Mouse (Mus musculus) heart, embryonic 11.5 days (tissue): Measurements from ENCODE around the gene Zfp219. TPM values are rescaled to one million over a fixed set of nuclear protein-coding genes. Genes with fewer than 3 reads are reported as not detected.
"Not testable (repeated sequence)": the region's sequence is repeated elsewhere in the genome, so short reads cannot be mapped to it uniquely, and the experiment has no call there.

Experiments
- ATAC-seq: fragments of 200-750 bp; cut with Nextera tagmentation; replicated peaks from 2 replicates; pipeline ENCODE4 v1.8.0; 2017; ENCODE audit warnings: moderate library complexity; ENCODE audit not compliant: insufficient number of reproducible peaks, low FRiP score, low TSS enrichment
- H3K27ac ChIP-seq: fragments of 300-500 bp; sonication (generic); 2 replicates; pipeline ENCODE4 v1.5.1; 2014; ENCODE audit warnings: mild to moderate bottlenecking, low read depth, low read length
- H3K27me3 ChIP-seq: fragments of 300-500 bp; sonication (generic); 2 replicates; pipeline ENCODE4 v1.6.1; 2014; ENCODE audit warnings: mild to moderate bottlenecking, low read length, mixed read lengths; ENCODE audit not compliant: control insufficient read depth, insufficient read depth
- H3K36me3 ChIP-seq: fragments of 300-500 bp; sonication (generic); 2 replicates; pipeline ENCODE4 v1.6.1; 2014; ENCODE audit warnings: mild to moderate bottlenecking, low read length, moderate library complexity, mixed read lengths; ENCODE audit not compliant: control insufficient read depth, insufficient read depth
- H3K4me1 ChIP-seq: fragments of 300-500 bp; sonication (generic); 2 replicates; pipeline ENCODE4 v1.6.1; 2014; ENCODE audit warnings: low read length; ENCODE audit not compliant: control insufficient read depth, insufficient read depth
- H3K4me2 ChIP-seq: fragments of 300-500 bp; sonication (generic); 2 replicates; pipeline ENCODE4 v1.6.1; 2014; ENCODE audit warnings: mild to moderate bottlenecking, moderate library complexity
- H3K4me3 ChIP-seq: fragments of 300-500 bp; sonication (generic); 2 replicates; pipeline ENCODE4 v1.5.1; 2014; ENCODE audit warnings: low read depth, low read length
- H3K9ac ChIP-seq: fragments of 300-500 bp; sonication (generic); 2 replicates; pipeline ENCODE4 v1.6.1; 2014; ENCODE audit warnings: mild to moderate bottlenecking, low read depth, low read length, moderate library complexity
- H3K9me3 ChIP-seq: fragments of 300-500 bp; sonication (generic); replicated peaks from 2 replicates; pipeline ENCODE4 v1.6.1; 2016; ENCODE audit warnings: low read length; ENCODE audit not compliant: control insufficient read depth
- WGBS: fragments of 180-500 bp; shearing (Covaris S2); extraction: QIAGEN DNeasy Blood & Tissue Kit; methylation state at CpG from one replicate; pipeline ENCODE4 v1.1.7; 2014; ENCODE audit not compliant: insufficient replicate concordance; 5-methylcytosine and 5-hydroxymethylcytosine counted together
- polyA plus RNA-seq: library from polyadenylated mRNA; unstranded; fragments of >200 nt; fragmentation: Nextera tagmentation; extraction: Ambion mirVana; gene quantifications from 2 replicates; pipeline ENCODE4 v1.2.1, GENCODE M21; 2014

Zfp219 gene
- 22.0 and 22.8 TPM in 2 replicates for polyA plus RNA-seq

GRCm38 (mm10) chr14:52020486-52021137, at the start of gene Zfp219:
Gene Zfp219 (minus strand): TSS chr14:52020733.
- WGBS: 11% methylated on average over 15 of the region's 15 CpGs
- peak within 1 kb of the TSS; percentile 100 for H3K27ac ChIP-seq

GRCm38 (mm10) chr14:52066135-52066534, 45.6 kb upstream of the Zfp219 start:
- no peak overlapping the region for H3K27ac ChIP-seq
- no peaks in the 10 kb centered on the region for H3K9me3 ChIP-seq
- no peak overlapping the region for H3K4me3 ChIP-seq
- no peak for ATAC-seq
- no peaks in the 10 kb centered on the region for H3K4me1 ChIP-seq
- H3K9ac ChIP-seq: no peak overlapping the region
- H3K27me3 ChIP-seq: no peaks in the 10 kb centered on the region
- H3K36me3 ChIP-seq: peaks cover 3% of the 10 kb centered on the region; the same call in 1 of the 2 replicates
- no peak overlapping the region for H3K4me2 ChIP-seq
- 51% methylated on average over 4 of the region's 4 CpGs for WGBS

More at GRCm38 (mm10) chr14:52020486-52021137, at the start of gene Zfp219:
- Histone ChIP-seq H3K4me3 (peak within 1 kb of the TSS; percentile 63), H3K9ac (peak within 1 kb of the TSS; percentile 98), H3K4me2 (peak within 1 kb of the TSS; percentile 86), H3K4me1 (peaks cover 31% of the 10 kb centered on the region), H3K27me3 (no peaks in the 10 kb centered on the region), H3K9me3 (no peaks in the 10 kb centered on the region), H3K36me3 (no peaks in the 10 kb centered on the region)
- peak; percentile 61 for ATAC-seq

- Histone ChIP-seq H3K27me3 (no peaks in the 10 kb centered on the region), H3K36me3 (no peaks in the 10 kb centered on the region), H3K9ac (no peak overlapping the region), H3K4me2 (no peak overlapping the region), H3K4me1 (no peaks in the 10 kb centered on the region), H3K9me3 (no peaks in the 10 kb centered on the region), H3K27ac (no peak overlapping the region), H3K4me3 (no peak overlapping the region)
- 79% methylated on average over 8 of the region's 8 CpGs for WGBS
- ATAC-seq: no peak
Observed at GRCm38 (mm10) chr14:52061798-52062197, 41.3 kb upstream of the Zfp219 start.

- 79% methylated on average over 1 of the region's 1 CpGs for WGBS
- no peak for ATAC-seq
- Histone ChIP-seq H3K36me3 (no peaks in the 10 kb centered on the region), H3K4me3 (no peak overlapping the region), H3K4me2 (no peak overlapping the region), H3K27ac (no peak overlapping the region), H3K9ac (no peak overlapping the region), H3K9me3 (no peaks in the 10 kb centered on the region), H3K4me1 (no peaks in the 10 kb centered on the region), H3K27me3 (no peaks in the 10 kb centered on the region)
Observed at GRCm38 (mm10) chr14:52060800-52061199, 40.3 kb upstream of the Zfp219 start.

GRCm38 (mm10) chr14:52059982-52060381, 39.4 kb upstream of the Zfp219 start:
- H3K9me3 ChIP-seq: no peaks in the 10 kb centered on the region
- H3K27ac ChIP-seq: no peak overlapping the region
- H3K27me3 ChIP-seq: no peaks in the 10 kb centered on the region
- ATAC-seq: no peak
- H3K9ac ChIP-seq: no peak overlapping the region
- no peaks in the 10 kb centered on the region for H3K4me1 ChIP-seq
- 54% methylated on average over 4 of the region's 4 CpGs for WGBS
- H3K4me2 ChIP-seq: no peak overlapping the region
- H3K36me3 ChIP-seq: no peaks in the 10 kb centered on the region
- no peak overlapping the region for H3K4me3 ChIP-seq

GRCm38 (mm10) chr14:52052720-52053119, 32.2 kb upstream of the Zfp219 start:
- not testable (repeated sequence) for H3K27me3 ChIP-seq, H3K4me2 ChIP-seq, H3K9ac ChIP-seq, H3K4me3 ChIP-seq, H3K4me1 ChIP-seq, ATAC-seq, H3K27ac ChIP-seq, H3K9me3 ChIP-seq, H3K36me3 ChIP-seq
- WGBS: 91% methylated on average over 3 of the region's 3 CpGs

- 75% methylated on average over 9 of the region's 9 CpGs for WGBS
- no peaks in the 10 kb centered on the region for H3K36me3 ChIP-seq
Observed at GRCm38 (mm10) chr14:52045966-52046565, 25.5 kb upstream of the Zfp219 start.

GRCm38 (mm10) chr14:52044901-52045678, 24.6 kb upstream of the Zfp219 start:
- H3K4me2 ChIP-seq: peak overlapping the region; percentile 22; the same call in 1 of the 2 replicates
- no peak overlapping the region for H3K4me3 ChIP-seq
- peaks cover 6% of the 10 kb centered on the region for H3K4me1 ChIP-seq
- no peaks in the 10 kb centered on the region for H3K27me3 ChIP-seq
- no peaks in the 10 kb centered on the region for H3K9me3 ChIP-seq
- no peaks in the 10 kb centered on the region for H3K36me3 ChIP-seq
- H3K9ac ChIP-seq: no peak overlapping the region
- WGBS: 9% methylated on average over 8 of the region's 8 CpGs
- 0 out of 2 replicates have a peak, but pooled peaks have one; percentile 55 for ATAC-seq
- no peak overlapping the region for H3K27ac ChIP-seq

More at GRCm38 (mm10) chr14:52045966-52046565, 25.5 kb upstream of the Zfp219 start:
- no peak overlapping the region for H3K4me2 ChIP-seq
- ATAC-seq: no peak
- no peak overlapping the region for H3K27ac ChIP-seq
- peaks cover 6% of the 10 kb centered on the region for H3K4me1 ChIP-seq
- no peak overlapping the region for H3K4me3 ChIP-seq
- H3K9ac ChIP-seq: no peak overlapping the region
- H3K9me3 ChIP-seq: no peaks in the 10 kb centered on the region
- no peaks in the 10 kb centered on the region for H3K27me3 ChIP-seq
